Mouse (Mus musculus): ENCODE measurements at regions not wholly inside any gene's neighbourhood (a gene's known extent, or its start where the extent isn't known, plus 50 kb on each side); places are given as distances from the start of the nearest gene placed in this dataset.

GRCm38 (mm10) chr14:48330965-48331622 is 114.8 kb upstream of the Tmem260 start:
- Histone ChIP-seq H3K27ac (replicated peaks; ENCODE audit: low read depth, low read length) (no peak overlapping the region), H3K4me2 (ENCODE audit: low read depth, low read length) (no peak overlapping the region), H3K27me3 (ENCODE audit: control insufficient read depth, insufficient read depth, low read length) (no peaks in the 10 kb centered on the region), H3K9ac (replicated peaks; ENCODE audit: low read length) (0 out of 2 replicates have a peak overlapping the region, but pooled peaks have one; percentile 25), H3K9me3 (replicated peaks; ENCODE audit: control insufficient read depth, low read length) (no peaks in the 10 kb centered on the region), H3K36me3 (replicated peaks; ENCODE audit: control insufficient read depth, insufficient read depth, low read depth, low read length) (no peaks in the 10 kb centered on the region), H3K4me3 (ENCODE audit: low read depth, low read length) (no peak overlapping the region), H3K4me1 (ENCODE audit: control insufficient read depth, insufficient read depth, low read length) (peaks cover 9% of the 10 kb centered on the region; the same call in 1 of the 2 replicates)
- 0 out of 2 replicates have a peak, but pooled peaks have one; percentile 57 for ATAC-seq (replicated peaks; ENCODE audit: insufficient number of reproducible peaks, low FRiP score, low TSS enrichment, low read depth)
- DNase-seq (ENCODE audit: low spot score) = peak; percentile 44
- 2% methylated on average over 4 of the region's 4 CpGs for WGBS

- no peaks in the 10 kb centered on the region for H3K9me3 ChIP-seq (replicated peaks; ENCODE audit: control insufficient read depth, low read length)
- WGBS = 70% methylated on average over 2 of the region's 2 CpGs
- no peak overlapping the region; the same call in 1 of the 2 replicates for H3K27ac ChIP-seq (replicated peaks; ENCODE audit: low read depth, low read length)
Observed at GRCm38 (mm10) chr14:48331623-48332000, 114.3 kb upstream of the Tmem260 start.

GRCm38 (mm10) chr14:48332193-48332592 is 113.7 kb upstream of the Tmem260 start:
- DNase-seq (ENCODE audit: low spot score) (peak; percentile 51), ATAC-seq (replicated peaks; ENCODE audit: insufficient number of reproducible peaks, low FRiP score, low TSS enrichment, low read depth) (no peak)
- no peak overlapping the region for H3K4me2 ChIP-seq (ENCODE audit: low read depth, low read length)
- H3K4me3 ChIP-seq (ENCODE audit: low read depth, low read length) = no peak overlapping the region
- 24% methylated on average over 2 of the region's 2 CpGs for WGBS
- H3K4me1 ChIP-seq (ENCODE audit: control insufficient read depth, insufficient read depth, low read length) = peaks cover 9% of the 10 kb centered on the region; the same call in 1 of the 2 replicates
- no peaks in the 10 kb centered on the region for H3K9me3 ChIP-seq (replicated peaks; ENCODE audit: control insufficient read depth, low read length)
- H3K9ac ChIP-seq (replicated peaks; ENCODE audit: low read length) = no peak overlapping the region
- no peak overlapping the region; the same call in 1 of the 2 replicates for H3K27ac ChIP-seq (replicated peaks; ENCODE audit: low read depth, low read length)
- no peaks in the 10 kb centered on the region for H3K27me3 ChIP-seq (ENCODE audit: control insufficient read depth, insufficient read depth, low read length)
- no peaks in the 10 kb centered on the region for H3K36me3 ChIP-seq (replicated peaks; ENCODE audit: control insufficient read depth, insufficient read depth, low read depth, low read length)

More at GRCm38 (mm10) chr14:48331623-48332000, 114.3 kb upstream of the Tmem260 start:
- Histone ChIP-seq H3K4me1 (ENCODE audit: control insufficient read depth, insufficient read depth, low read length) (peaks cover 9% of the 10 kb centered on the region; the same call in 1 of the 2 replicates), H3K36me3 (replicated peaks; ENCODE audit: control insufficient read depth, insufficient read depth, low read depth, low read length) (no peaks in the 10 kb centered on the region), H3K27me3 (ENCODE audit: control insufficient read depth, insufficient read depth, low read length) (no peaks in the 10 kb centered on the region), H3K4me2 (ENCODE audit: low read depth, low read length) (no peak overlapping the region), H3K4me3 (ENCODE audit: low read depth, low read length) (no peak overlapping the region), H3K9ac (replicated peaks; ENCODE audit: low read length) (no peak overlapping the region)
- ATAC-seq (replicated peaks; ENCODE audit: insufficient number of reproducible peaks, low FRiP score, low TSS enrichment, low read depth) (no peak), DNase-seq (ENCODE audit: low spot score) (no peak)

- Histone ChIP-seq H3K27ac (replicated peaks; ENCODE audit: low read depth, low read length) (no peak overlapping the region; the same call in 1 of the 2 replicates), H3K36me3 (replicated peaks; ENCODE audit: control insufficient read depth, insufficient read depth, low read depth, low read length) (no peaks in the 10 kb centered on the region), H3K4me1 (ENCODE audit: control insufficient read depth, insufficient read depth, low read length) (peaks cover 9% of the 10 kb centered on the region; the same call in 1 of the 2 replicates), H3K4me2 (ENCODE audit: low read depth, low read length) (no peak overlapping the region), H3K27me3 (ENCODE audit: control insufficient read depth, insufficient read depth, low read length) (no peaks in the 10 kb centered on the region), H3K9me3 (replicated peaks; ENCODE audit: control insufficient read depth, low read length) (no peaks in the 10 kb centered on the region), H3K9ac (replicated peaks; ENCODE audit: low read length) (no peak overlapping the region), H3K4me3 (ENCODE audit: low read depth, low read length) (no peak overlapping the region)
- 51% methylated on average over 4 of the region's 4 CpGs for WGBS
- DNase-seq (ENCODE audit: low spot score) = no peak
- ATAC-seq (replicated peaks; ENCODE audit: insufficient number of reproducible peaks, low FRiP score, low TSS enrichment, low read depth) = no peak
Observed at GRCm38 (mm10) chr14:48332660-48333059, 113.3 kb upstream of the Tmem260 start.

GRCm38 (mm10) chr14:48334106-48334809 is 111.7 kb upstream of the Tmem260 start:
- H3K4me3 ChIP-seq (ENCODE audit: low read depth, low read length) = no peak overlapping the region
- no peaks in the 10 kb centered on the region for H3K36me3 ChIP-seq (replicated peaks; ENCODE audit: control insufficient read depth, insufficient read depth, low read depth, low read length)
- no peaks in the 10 kb centered on the region for H3K27me3 ChIP-seq (ENCODE audit: control insufficient read depth, insufficient read depth, low read length)
- H3K9me3 ChIP-seq (replicated peaks; ENCODE audit: control insufficient read depth, low read length) = no peaks in the 10 kb centered on the region
- H3K9ac ChIP-seq (replicated peaks; ENCODE audit: low read length) = no peak overlapping the region
- peaks cover 9% of the 10 kb centered on the region; the same call in 1 of the 2 replicates for H3K4me1 ChIP-seq (ENCODE audit: control insufficient read depth, insufficient read depth, low read length)
- no peak overlapping the region for H3K27ac ChIP-seq (replicated peaks; ENCODE audit: low read depth, low read length)
- H3K4me2 ChIP-seq (ENCODE audit: low read depth, low read length) = no peak overlapping the region
- no peak; the same call in 1 of the 2 replicates for ATAC-seq (replicated peaks; ENCODE audit: insufficient number of reproducible peaks, low FRiP score, low TSS enrichment, low read depth)
- 31% methylated on average over 8 of the region's 8 CpGs for whole genome bisulfite sequencing
- DNase-seq (ENCODE audit: low spot score) = no peak

GRCm38 (mm10) chr14:48339434-48339833 is 106.5 kb upstream of the Tmem260 start:
- Histone ChIP-seq H3K36me3 (replicated peaks; ENCODE audit: control insufficient read depth, insufficient read depth, low read depth, low read length) (no peaks in the 10 kb centered on the region), H3K4me1 (ENCODE audit: control insufficient read depth, insufficient read depth, low read length) (no peaks in the 10 kb centered on the region), H3K9ac (replicated peaks; ENCODE audit: low read length) (no peak overlapping the region), H3K27me3 (ENCODE audit: control insufficient read depth, insufficient read depth, low read length) (no peaks in the 10 kb centered on the region), H3K9me3 (replicated peaks; ENCODE audit: control insufficient read depth, low read length) (no peaks in the 10 kb centered on the region), H3K27ac (replicated peaks; ENCODE audit: low read depth, low read length) (no peak overlapping the region), H3K4me2 (ENCODE audit: low read depth, low read length) (no peak overlapping the region), H3K4me3 (ENCODE audit: low read depth, low read length) (no peak overlapping the region)
- ATAC-seq (replicated peaks; ENCODE audit: insufficient number of reproducible peaks, low FRiP score, low TSS enrichment, low read depth) (no peak), DNase-seq (ENCODE audit: low spot score) (no peak)
- 80% methylated on average over 4 of the region's 4 CpGs for WGBS

- 64% methylated on average over 7 of the region's 7 CpGs for WGBS
- H3K4me3 ChIP-seq (ENCODE audit: low read depth, low read length) = no peak overlapping the region
- ATAC-seq (replicated peaks; ENCODE audit: insufficient number of reproducible peaks, low FRiP score, low TSS enrichment, low read depth) (no peak), DNase-seq (ENCODE audit: low spot score) (no peak)
- H3K27me3 ChIP-seq (ENCODE audit: control insufficient read depth, insufficient read depth, low read length) = no peaks in the 10 kb centered on the region
- H3K27ac ChIP-seq (replicated peaks; ENCODE audit: low read depth, low read length) = no peak overlapping the region
- H3K9ac ChIP-seq (replicated peaks; ENCODE audit: low read length) = no peak overlapping the region
- no peaks in the 10 kb centered on the region for H3K36me3 ChIP-seq (replicated peaks; ENCODE audit: control insufficient read depth, insufficient read depth, low read depth, low read length)
- H3K4me1 ChIP-seq (ENCODE audit: control insufficient read depth, insufficient read depth, low read length) = no peaks in the 10 kb centered on the region
- H3K9me3 ChIP-seq (replicated peaks; ENCODE audit: control insufficient read depth, low read length) = no peaks in the 10 kb centered on the region
- H3K4me2 ChIP-seq (ENCODE audit: low read depth, low read length) = no peak overlapping the region
Observed at GRCm38 (mm10) chr14:48342944-48343343, 103.0 kb upstream of the Tmem260 start.

GRCm38 (mm10) chr14:48345956-48346355 is 100.0 kb upstream of the Tmem260 start:
- H3K4me3 ChIP-seq (ENCODE audit: low read depth, low read length) = no peak overlapping the region
- H3K9ac ChIP-seq (replicated peaks; ENCODE audit: low read length) = no peak overlapping the region
- H3K4me1 ChIP-seq (ENCODE audit: control insufficient read depth, insufficient read depth, low read length) = peaks cover 2% of the 10 kb centered on the region; the same call in 1 of the 2 replicates
- H3K27ac ChIP-seq (replicated peaks; ENCODE audit: low read depth, low read length) = no peak overlapping the region
- H3K27me3 ChIP-seq (ENCODE audit: control insufficient read depth, insufficient read depth, low read length) = no peaks in the 10 kb centered on the region
- DNase-seq (ENCODE audit: low spot score) = no peak
- H3K36me3 ChIP-seq (replicated peaks; ENCODE audit: control insufficient read depth, insufficient read depth, low read depth, low read length) = no peaks in the 10 kb centered on the region
- no peak for ATAC-seq (replicated peaks; ENCODE audit: insufficient number of reproducible peaks, low FRiP score, low TSS enrichment, low read depth)
- no peak overlapping the region for H3K4me2 ChIP-seq (ENCODE audit: low read depth, low read length)
- H3K9me3 ChIP-seq (replicated peaks; ENCODE audit: control insufficient read depth, low read length) = no peaks in the 10 kb centered on the region
- WGBS = 83% methylated on average over 7 of the region's 7 CpGs

All from embryonic facial prominence, embryonic 11.5 days (tissue).